Mouse (Mus musculus) liver, postnatal 0 days (tissue): ENCODE measurements around the gene Slc24a3.

Source experiments
- CTCF ChIP-seq: sonication (generic); IDR thresholded peaks from 2 replicates; pipeline ENCODE4 v1.5.1; 2016; ENCODE audit warnings: antibody characterized with exemption, low read depth
- EP300 ChIP-seq: IDR thresholded peaks from 2 replicates; pipeline ENCODE4 v1.6.1; 2016; ENCODE audit warnings: antibody characterized with exemption, low read depth, mild to moderate bottlenecking

DNA sequence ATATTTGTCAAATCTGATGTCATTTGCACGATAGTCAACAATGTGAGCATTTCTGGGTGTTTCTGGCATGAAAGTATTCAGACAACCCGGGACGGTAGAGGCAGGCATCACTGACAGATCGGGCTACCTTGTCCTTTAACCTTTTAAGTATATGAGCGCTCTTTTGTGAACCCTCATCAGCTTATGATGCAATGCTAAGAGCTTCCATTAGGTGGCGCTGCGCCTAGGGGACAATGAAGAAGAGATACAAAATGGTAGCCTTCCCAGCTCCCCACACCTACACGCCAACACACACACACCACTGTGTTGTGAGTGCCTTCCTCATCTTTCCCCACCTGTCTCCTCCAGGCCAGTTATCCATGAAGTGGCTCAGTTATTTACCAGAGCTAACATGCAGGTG is 445.4 kb downstream of the Slc24a3 start:
- peak; percentile 59 for TF ChIP-seq CTCF
- no peak for TF ChIP-seq EP300
